Mouse (Mus musculus): ENCODE data around the gene Cyp2d26. TPM values are rescaled to one million over a fixed set of nuclear protein-coding genes. Genes with fewer than 3 reads are reported as not detected.

The Cyp2d26 gene
- total RNA-seq (2014; rRNA removed) (not detected in 2 replicates), polyA plus RNA-seq (2015; fragmentation: Nextera tagmentation; extraction: Ambion mirVana) (not detected in 2 replicates)

GRCm38 (mm10) chr15:82794277-82794676 is at the start of gene Cyp2d26:
Gene Cyp2d26, minus strand, starts transcription at chr15:82794294.
- no peak for ATAC-seq
- Histone ChIP-seq H3K27ac (no peak within 1 kb of the TSS), H3K36me3 (ENCODE audit: insufficient read depth, low read length) (no peaks in the 10 kb centered on the region), H3K27me3 (ENCODE audit: insufficient read depth, low read length) (no peaks in the 10 kb centered on the region), H3K9ac (replicated peaks; ENCODE audit: low read length) (no peak within 1 kb of the TSS), H3K4me2 (ENCODE audit: low read depth, low read length) (no peak within 1 kb of the TSS), H3K9me3 (ENCODE audit: low read length) (no peaks in the 10 kb centered on the region), H3K4me1 (ENCODE audit: insufficient read depth, low read length) (no peaks in the 10 kb centered on the region), H3K4me3 (ENCODE audit: low read length) (no peak within 1 kb of the TSS)
- no peak for TF ChIP-seq CTCF (IDR thresholded peaks at IDR 0.05; ENCODE audit: low read depth)
- 87% methylated on average over 5 of the region's 5 CpGs for WGBS
- no peak for DNase-seq (ENCODE audit: low spot score)

DNA sequence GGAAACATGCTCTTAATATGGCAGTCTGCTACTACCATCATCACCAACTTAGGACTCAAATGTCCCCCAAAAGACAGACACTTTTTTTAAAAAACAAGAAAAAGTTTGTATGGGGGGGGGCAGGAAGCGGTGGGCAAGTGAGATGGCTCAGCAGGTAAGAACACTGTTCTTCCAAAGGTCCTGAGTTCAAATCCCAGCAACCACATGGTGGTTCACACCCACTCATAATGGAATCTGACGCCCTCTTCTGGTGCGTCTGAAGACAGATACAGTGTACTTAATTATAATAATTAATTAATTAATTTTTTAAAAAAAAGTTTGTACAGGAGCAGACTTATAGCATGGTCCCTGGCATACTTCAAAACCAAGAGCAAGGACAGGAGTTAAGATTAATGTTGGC is 45.1 kb upstream of the Cyp2d26 start:
- Histone ChIP-seq H3K9ac (replicated peaks; ENCODE audit: low read length) (no peak overlapping the region), H3K4me2 (ENCODE audit: low read depth, low read length) (no peak overlapping the region), H3K4me1 (ENCODE audit: insufficient read depth, low read length) (no peaks in the 10 kb centered on the region), H3K4me3 (ENCODE audit: low read length) (no peak overlapping the region), H3K27me3 (ENCODE audit: insufficient read depth, low read length) (no peaks in the 10 kb centered on the region), H3K36me3 (ENCODE audit: insufficient read depth, low read length) (no peaks in the 10 kb centered on the region), H3K27ac (no peak overlapping the region), H3K9me3 (ENCODE audit: low read length) (no peaks in the 10 kb centered on the region)
- DNase-seq (ENCODE audit: low spot score): no peak
- 97% methylated on average over 3 of the region's 3 CpGs for WGBS
- ATAC-seq: no peak
- no peak for TF ChIP-seq CTCF (IDR thresholded peaks at IDR 0.05; ENCODE audit: low read depth)

GRCm38 (mm10) chr15:82829917-82830316 is 35.8 kb upstream of the Cyp2d26 start:
- DNase-seq (ENCODE audit: low spot score) (peak; percentile 11), ATAC-seq (no peak)
- H3K27ac ChIP-seq: no peak overlapping the region
- H3K9me3 ChIP-seq (ENCODE audit: low read length): no peaks in the 10 kb centered on the region
- H3K27me3 ChIP-seq (ENCODE audit: insufficient read depth, low read length): no peaks in the 10 kb centered on the region
- no peak for TF ChIP-seq CTCF (IDR thresholded peaks at IDR 0.05; ENCODE audit: low read depth)
- H3K4me3 ChIP-seq (ENCODE audit: low read length): no peak overlapping the region
- no peak overlapping the region for H3K4me2 ChIP-seq (ENCODE audit: low read depth, low read length)
- 68% methylated on average over 6 of the region's 6 CpGs for WGBS
- H3K4me1 ChIP-seq (ENCODE audit: insufficient read depth, low read length): no peaks in the 10 kb centered on the region
- H3K9ac ChIP-seq (replicated peaks; ENCODE audit: low read length): no peak overlapping the region
- H3K36me3 ChIP-seq (ENCODE audit: insufficient read depth, low read length): no peaks in the 10 kb centered on the region

GRCm38 (mm10) chr15:82825866-82826265 is 31.8 kb upstream of the Cyp2d26 start:
- Histone ChIP-seq H3K27ac (no peak overlapping the region), H3K4me1 (ENCODE audit: insufficient read depth, low read length) (no peaks in the 10 kb centered on the region), H3K4me3 (ENCODE audit: low read length) (no peak overlapping the region), H3K9ac (replicated peaks; ENCODE audit: low read length) (no peak overlapping the region), H3K4me2 (ENCODE audit: low read depth, low read length) (no peak overlapping the region), H3K27me3 (ENCODE audit: insufficient read depth, low read length) (no peaks in the 10 kb centered on the region), H3K9me3 (ENCODE audit: low read length) (no peaks in the 10 kb centered on the region), H3K36me3 (ENCODE audit: insufficient read depth, low read length) (no peaks in the 10 kb centered on the region)
- ATAC-seq: no peak
- DNase-seq (ENCODE audit: low spot score): no peak
- TF ChIP-seq CTCF (IDR thresholded peaks at IDR 0.05; ENCODE audit: low read depth): no peak

DNA sequence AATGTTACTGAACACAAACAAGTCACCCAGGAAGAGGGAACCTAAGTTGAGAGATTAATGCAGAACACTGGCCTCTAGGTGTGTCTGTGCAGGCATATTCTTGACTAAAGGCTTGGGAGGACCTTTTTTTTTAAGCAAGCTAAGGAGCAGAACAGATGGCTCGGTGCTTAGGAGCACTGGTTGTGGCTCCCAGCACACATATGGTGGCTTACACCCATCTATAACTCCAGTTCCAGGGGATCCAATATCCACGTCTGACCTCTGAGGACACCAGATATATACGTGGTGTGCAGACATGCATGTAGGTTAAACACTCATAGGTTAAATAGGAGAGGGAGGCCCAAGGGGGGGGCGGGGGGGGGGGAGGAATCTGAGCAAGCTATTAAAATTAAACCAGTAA is 28.3 kb upstream of the Cyp2d26 start:
- 55% methylated on average over 3 of the region's 4 CpGs for WGBS
- DNase-seq (ENCODE audit: low spot score) (no peak), ATAC-seq (no peak)
- Histone ChIP-seq H3K9me3 (ENCODE audit: low read length) (no peaks in the 10 kb centered on the region), H3K4me2 (ENCODE audit: low read depth, low read length) (no peak overlapping the region), H3K9ac (replicated peaks; ENCODE audit: low read length) (no peak overlapping the region), H3K27ac (no peak overlapping the region), H3K27me3 (ENCODE audit: insufficient read depth, low read length) (no peaks in the 10 kb centered on the region), H3K4me1 (ENCODE audit: insufficient read depth, low read length) (no peaks in the 10 kb centered on the region), H3K4me3 (ENCODE audit: low read length) (no peak overlapping the region), H3K36me3 (ENCODE audit: insufficient read depth, low read length) (no peaks in the 10 kb centered on the region)
- TF ChIP-seq CTCF (IDR thresholded peaks at IDR 0.05; ENCODE audit: low read depth): no peak

- no peaks in the 10 kb centered on the region for H3K9me3 ChIP-seq (ENCODE audit: low read length)
- no peaks in the 10 kb centered on the region for H3K36me3 ChIP-seq (ENCODE audit: insufficient read depth, low read length)
- no peak overlapping the region for H3K9ac ChIP-seq (replicated peaks; ENCODE audit: low read length)
- no peak for DNase-seq (ENCODE audit: low spot score)
- WGBS: 94% methylated on average over 1 of the region's 1 CpGs
- H3K4me2 ChIP-seq (ENCODE audit: low read depth, low read length): no peak overlapping the region
- H3K27ac ChIP-seq: no peak overlapping the region
- H3K4me3 ChIP-seq (ENCODE audit: low read length): no peak overlapping the region
- H3K27me3 ChIP-seq (ENCODE audit: insufficient read depth, low read length): no peaks in the 10 kb centered on the region
- no peaks in the 10 kb centered on the region for H3K4me1 ChIP-seq (ENCODE audit: insufficient read depth, low read length)
- no peak for TF ChIP-seq CTCF (IDR thresholded peaks at IDR 0.05; ENCODE audit: low read depth)
- ATAC-seq: no peak
Observed at GRCm38 (mm10) chr15:82821657-82822056, 27.6 kb upstream of the Cyp2d26 start.

DNA sequence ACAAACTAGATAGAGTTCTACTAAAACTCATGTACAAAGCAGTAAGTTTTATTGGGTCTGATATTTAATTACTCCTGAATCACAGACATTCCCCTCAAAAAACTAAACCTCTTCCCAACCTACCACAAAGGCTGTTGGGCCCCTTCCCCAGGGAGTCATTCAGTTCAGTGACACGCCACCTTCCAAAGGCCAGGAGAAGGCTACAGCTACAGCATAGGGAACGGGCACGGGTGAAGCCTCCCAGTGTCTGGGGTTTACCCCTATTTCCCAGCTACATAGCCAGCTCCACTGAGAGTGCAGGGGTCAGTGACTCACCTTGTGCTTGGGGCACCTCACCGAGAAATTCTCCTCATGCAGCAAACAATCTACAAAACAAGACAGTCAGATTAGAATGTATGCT is 21.2 kb upstream of the Cyp2d26 start:
- TF ChIP-seq CTCF (IDR thresholded peaks at IDR 0.05; ENCODE audit: low read depth): no peak
- no peak overlapping the region for H3K27ac ChIP-seq
- no peaks in the 10 kb centered on the region for H3K4me1 ChIP-seq (ENCODE audit: insufficient read depth, low read length)
- no peaks in the 10 kb centered on the region for H3K27me3 ChIP-seq (ENCODE audit: insufficient read depth, low read length)
- WGBS: 85% methylated on average over 4 of the region's 4 CpGs
- no peak overlapping the region for H3K9ac ChIP-seq (replicated peaks; ENCODE audit: low read length)
- H3K9me3 ChIP-seq (ENCODE audit: low read length): no peaks in the 10 kb centered on the region
- H3K4me2 ChIP-seq (ENCODE audit: low read depth, low read length): no peak overlapping the region
- no peak for DNase-seq (ENCODE audit: low spot score)
- no peak overlapping the region for H3K4me3 ChIP-seq (ENCODE audit: low read length)
- ATAC-seq: no peak
- no peaks in the 10 kb centered on the region for H3K36me3 ChIP-seq (ENCODE audit: insufficient read depth, low read length)
